Mouse (Mus musculus) bone marrow macrophage, adult 2 months (primary cell): ENCODE measurements around the gene Fancm. TPM values are rescaled to one million over a fixed set of nuclear protein-coding genes. Genes with fewer than 3 reads are reported as not detected.
"Not testable (repeated sequence)": the region's sequence is repeated elsewhere in the genome, so short reads cannot be mapped to it uniquely, and the experiment has no call there.

Experiments
- H3K27ac ChIP-seq: 2 replicates; pipeline ENCODE4 v1.5.1; 2012; ENCODE audit warnings: low read depth, low read length; ENCODE audit not compliant: insufficient read depth
- H3K4me1 ChIP-seq: 2 replicates; pipeline ENCODE4 v1.6.1; 2012; ENCODE audit warnings: low read length; ENCODE audit not compliant: control insufficient read depth, insufficient read depth
- H3K4me3 ChIP-seq: 2 replicates; pipeline ENCODE4 v1.5.1; 2012; ENCODE audit warnings: mild to moderate bottlenecking, low read length, moderate library complexity; ENCODE audit not compliant: insufficient read depth
- CTCF ChIP-seq: IDR thresholded peaks from 2 replicates; pipeline ENCODE4 v1.5.1; 2012; ENCODE audit warnings: low read depth, mild to moderate bottlenecking, low read length, moderate library complexity
- POLR2A ChIP-seq: IDR thresholded peaks from 2 replicates; pipeline ENCODE4 v1.6.1; 2012; ENCODE audit warnings: mild to moderate bottlenecking, low read depth, low read length, borderline replicate concordance
- polyA plus RNA-seq: library from polyadenylated mRNA; stranded (reverse); fragments of >200 nt; gene quantifications from 2 replicates; pipeline ENCODE4 v1.2.4, GENCODE M21; 2012; ENCODE audit not compliant: missing spikeins, insufficient read depth, insufficient read length

The Fancm gene
- polyA plus RNA-seq, 1 experiment = 7.0 TPM

- no peak overlapping the region for H3K4me3 ChIP-seq
- H3K27ac ChIP-seq = peak overlapping the region; percentile 48; the same call in 1 of the 2 replicates
- H3K4me1 ChIP-seq = peaks cover 23% of the 10 kb centered on the region
- TF ChIP-seq POLR2A (no peak), CTCF (no peak)
Observed at GRCm38 (mm10) chr12:65068409-65068808, 7.0 kb upstream of the Fancm start.

GRCm38 (mm10) chr12:65072911-65073610 is 2.3 kb upstream of the Fancm start:
- peak overlapping the region; percentile 72 for H3K27ac ChIP-seq
- H3K4me1 ChIP-seq = peaks cover 11% of the 10 kb centered on the region
- peak overlapping the region; percentile 98 for H3K4me3 ChIP-seq
- TF ChIP-seq POLR2A (no peak), CTCF (no peak)

GRCm38 (mm10) chr12:65073611-65074178 is 1.7 kb upstream of the Fancm start, which contains the start of gene Fkbp3:
Fkbp3 (minus strand) TSS chr12:65074007.
- peaks cover 9% of the 10 kb centered on the region for H3K4me1 ChIP-seq
- TF ChIP-seq POLR2A = no peak; the same call in 1 of the 2 replicates
- TF ChIP-seq CTCF = no peak
- H3K4me3 ChIP-seq = peak within 1 kb of the TSS; percentile 98
- H3K27ac ChIP-seq = peak within 1 kb of the TSS; percentile 72

- H3K4me3 ChIP-seq = peak overlapping the region; percentile 98
Observed at GRCm38 (mm10) chr12:65074651-65075050, 752 bp upstream of the Fancm start.

GRCm38 (mm10) chr12:65075733-65076310 is 419 bp downstream of the Fancm start:
- Histone ChIP-seq H3K4me3 (peak overlapping the region; percentile 84), H3K27ac (no peak overlapping the region), H3K4me1 (peaks cover 2% of the 10 kb centered on the region; the same call in 1 of the 2 replicates)
- TF ChIP-seq POLR2A (no peak), CTCF (no peak)

More at GRCm38 (mm10) chr12:65074651-65075050, 752 bp upstream of the Fancm start:
- H3K4me1 ChIP-seq = peaks cover 4% of the 10 kb centered on the region; the same call in 1 of the 2 replicates
- TF ChIP-seq POLR2A (no peak), CTCF (no peak)
- peak overlapping the region; percentile 53 for H3K27ac ChIP-seq

GRCm38 (mm10) chr12:65076906-65077305 is 1.5 kb downstream of the Fancm start:
- no peak overlapping the region for H3K4me3 ChIP-seq
- TF ChIP-seq CTCF (no peak), POLR2A (no peak)
- H3K4me1 ChIP-seq = peaks cover 2% of the 10 kb centered on the region; the same call in 1 of the 2 replicates
- no peak overlapping the region for H3K27ac ChIP-seq

- TF ChIP-seq CTCF (no peak), POLR2A (no peak)
- Histone ChIP-seq H3K4me1 (peaks cover 12% of the 10 kb centered on the region), H3K4me3 (no peak overlapping the region), H3K27ac (no peak overlapping the region)
Observed at GRCm38 (mm10) chr12:65108746-65109145, 33.3 kb downstream of the Fancm start.

GRCm38 (mm10) chr12:65111503-65111902 is 36.1 kb downstream of the Fancm start:
- TF ChIP-seq POLR2A (no peak), CTCF (no peak)
- H3K4me3 ChIP-seq = no peak overlapping the region
- peak overlapping the region; percentile 30 for H3K27ac ChIP-seq
- H3K4me1 ChIP-seq = peaks cover 12% of the 10 kb centered on the region

- Histone ChIP-seq H3K4me1 (peaks cover 12% of the 10 kb centered on the region), H3K27ac (no peak overlapping the region), H3K4me3 (no peak overlapping the region)
- TF ChIP-seq CTCF = no peak
- no peak for TF ChIP-seq POLR2A
Observed at GRCm38 (mm10) chr12:65112811-65113210, 37.4 kb downstream of the Fancm start.

GRCm38 (mm10) chr12:65113925-65114324 is 38.5 kb downstream of the Fancm start:
- peaks cover 9% of the 10 kb centered on the region for H3K4me1 ChIP-seq
- no peak overlapping the region for H3K4me3 ChIP-seq
- no peak for TF ChIP-seq POLR2A
- TF ChIP-seq CTCF = no peak
- H3K27ac ChIP-seq = no peak overlapping the region

- H3K4me1 ChIP-seq, H3K27ac ChIP-seq, H3K4me3 ChIP-seq: not testable (repeated sequence)
Observed at GRCm38 (mm10) chr12:65114978-65115377, 39.6 kb downstream of the Fancm start.
